Mouse (Mus musculus): Measurements from ENCODE around the gene Ube2q1. TPM values are rescaled to one million over a fixed set of nuclear protein-coding genes. Genes with fewer than 3 reads are reported as not detected.

Ube2q1 gene
- total and polyA plus RNA-seq, 2 experiments from 2014 or later = 9.9 to 71.9 TPM

DNA sequence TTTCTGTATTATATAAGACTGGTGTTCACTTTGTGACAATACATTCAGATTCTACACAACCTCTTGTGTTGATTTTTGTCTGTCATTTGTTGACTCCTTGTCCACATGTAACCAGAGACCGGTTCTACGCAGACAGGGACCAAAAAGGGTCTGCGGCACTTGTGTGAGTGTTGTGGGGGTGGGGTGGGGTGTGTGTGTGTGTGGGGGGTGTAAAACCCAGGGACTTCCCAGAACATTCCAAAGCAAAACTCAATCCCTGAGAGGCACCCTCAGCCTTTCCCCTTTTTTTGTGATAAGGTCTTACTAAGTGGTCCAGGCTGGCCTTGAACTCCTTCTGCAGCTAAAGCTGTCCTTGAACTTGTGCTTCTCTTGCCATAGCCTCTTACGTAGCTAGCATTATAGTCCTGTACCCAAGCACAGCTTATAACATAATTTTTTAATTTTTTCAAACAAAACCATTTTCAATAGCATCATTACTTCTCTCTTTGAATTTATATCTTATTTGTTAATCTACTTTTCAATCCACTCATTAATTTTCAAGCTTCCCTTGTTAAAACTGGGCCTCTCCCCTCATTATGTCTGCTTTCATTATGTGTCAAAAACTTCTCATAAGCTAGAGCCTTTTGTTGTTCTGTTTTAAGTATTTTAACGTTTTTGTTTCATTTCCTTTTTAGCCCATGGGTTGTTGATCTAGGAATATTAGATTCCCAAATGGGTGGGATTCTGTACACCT is 27.5 kb downstream of the Ube2q1 start:
- ATAC-seq (no peak), DNase-seq (no peak)
- no peaks in the 10 kb centered on the region for H3K27me3 ChIP-seq (ENCODE audit: insufficient read depth, low read length)
- H3K4me2 ChIP-seq (ENCODE audit: low read depth) = no peak overlapping the region
- H3K9ac ChIP-seq = no peak overlapping the region
- no peaks in the 10 kb centered on the region for H3K4me1 ChIP-seq (ENCODE audit: insufficient read depth)
- no peaks in the 10 kb centered on the region for H3K9me3 ChIP-seq (ENCODE audit: low read length)
- 73% methylated on average over 5 of the region's 5 CpGs for WGBS
- TF ChIP-seq CTCF (IDR thresholded peaks at IDR 0.05; ENCODE audit: low read depth) = no peak
- no peaks in the 10 kb centered on the region for H3K36me3 ChIP-seq (ENCODE audit: insufficient read depth)
- H3K4me3 ChIP-seq (ENCODE audit: low read depth, low read length) = no peak overlapping the region
- H3K27ac ChIP-seq (ENCODE audit: low read depth, low read length) = no peak overlapping the region

- Histone ChIP-seq H3K27ac (ENCODE audit: low read depth, low read length) (no peak overlapping the region), H3K4me1 (ENCODE audit: insufficient read depth) (no peaks in the 10 kb centered on the region), H3K4me3 (ENCODE audit: low read depth, low read length) (no peak overlapping the region), H3K9me3 (ENCODE audit: low read length) (no peaks in the 10 kb centered on the region), H3K36me3 (ENCODE audit: insufficient read depth) (no peaks in the 10 kb centered on the region), H3K4me2 (ENCODE audit: low read depth) (no peak overlapping the region), H3K9ac (no peak overlapping the region), H3K27me3 (ENCODE audit: insufficient read depth, low read length) (no peaks in the 10 kb centered on the region)
- WGBS = 51% methylated on average over 3 of the region's 3 CpGs
- TF ChIP-seq CTCF (IDR thresholded peaks at IDR 0.05; ENCODE audit: low read depth) = no peak
- ATAC-seq (no peak), DNase-seq (no peak)
Measured at GRCm38 (mm10) chr3:89801507-89801847, 28.1 kb downstream of the Ube2q1 start.

DNA sequence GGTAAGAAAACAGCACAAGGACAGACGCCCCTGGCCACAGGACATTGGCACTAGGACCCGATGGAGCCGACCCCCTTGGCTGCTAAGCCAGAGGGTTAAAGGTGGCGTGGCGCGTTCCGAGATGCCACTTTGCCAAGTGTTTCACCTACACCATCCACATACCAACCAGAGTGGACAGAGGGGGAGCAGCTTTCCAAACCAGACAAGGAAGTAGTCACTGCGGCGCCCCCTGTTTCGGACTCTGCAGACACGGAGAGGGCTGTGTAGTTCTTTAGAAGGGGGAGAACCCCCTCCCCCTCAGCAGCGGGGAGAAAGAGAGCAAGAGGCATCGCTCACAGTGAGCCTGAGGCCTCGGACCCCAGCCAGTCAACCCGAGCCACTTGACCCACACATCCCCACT is 29.5 kb downstream of the Ube2q1 start:
- Histone ChIP-seq H3K4me3 (ENCODE audit: low read depth, low read length) (no peak overlapping the region), H3K27ac (ENCODE audit: low read depth, low read length) (no peak overlapping the region), H3K4me2 (ENCODE audit: low read depth) (no peak overlapping the region), H3K4me1 (ENCODE audit: insufficient read depth) (no peaks in the 10 kb centered on the region), H3K9ac (no peak overlapping the region), H3K27me3 (ENCODE audit: insufficient read depth, low read length) (no peaks in the 10 kb centered on the region), H3K9me3 (ENCODE audit: low read length) (no peaks in the 10 kb centered on the region), H3K36me3 (ENCODE audit: insufficient read depth) (no peaks in the 10 kb centered on the region)
- WGBS = 68% methylated on average over 14 of the region's 15 CpGs
- TF ChIP-seq CTCF (IDR thresholded peaks at IDR 0.05; ENCODE audit: low read depth) = no peak
- no peak for ATAC-seq
- DNase-seq = no peak

DNA sequence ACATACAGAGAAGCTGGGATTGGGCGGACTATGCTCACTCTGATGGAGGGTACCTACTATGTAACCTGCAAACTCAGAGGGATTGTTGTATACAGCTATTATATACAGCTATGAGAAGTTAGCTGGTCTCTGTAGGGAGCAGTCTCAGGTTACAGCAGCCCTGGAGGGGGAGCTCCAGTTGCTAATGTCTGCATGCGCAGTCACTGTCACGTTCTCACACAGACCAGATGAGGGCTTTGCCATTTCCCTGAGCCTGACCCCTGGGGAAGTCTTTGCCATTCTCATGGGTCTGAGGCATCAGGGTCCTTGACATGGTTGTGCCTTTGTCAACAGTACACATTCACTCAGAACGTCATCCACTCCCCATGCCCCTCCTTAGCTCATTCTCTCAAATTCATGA is 31.8 kb downstream of the Ube2q1 start:
- no peak for TF ChIP-seq CTCF (IDR thresholded peaks at IDR 0.05; ENCODE audit: low read depth)
- DNase-seq (no peak), ATAC-seq (no peak)
- Histone ChIP-seq H3K36me3 (ENCODE audit: insufficient read depth) (no peaks in the 10 kb centered on the region), H3K9ac (no peak overlapping the region), H3K4me2 (ENCODE audit: low read depth) (no peak overlapping the region), H3K4me3 (ENCODE audit: low read depth, low read length) (no peak overlapping the region), H3K27me3 (ENCODE audit: insufficient read depth, low read length) (no peaks in the 10 kb centered on the region), H3K4me1 (ENCODE audit: insufficient read depth) (no peaks in the 10 kb centered on the region), H3K27ac (ENCODE audit: low read depth, low read length) (no peak overlapping the region), H3K9me3 (ENCODE audit: low read length) (no peaks in the 10 kb centered on the region)
- WGBS = 78% methylated on average over 4 of the region's 4 CpGs

DNA sequence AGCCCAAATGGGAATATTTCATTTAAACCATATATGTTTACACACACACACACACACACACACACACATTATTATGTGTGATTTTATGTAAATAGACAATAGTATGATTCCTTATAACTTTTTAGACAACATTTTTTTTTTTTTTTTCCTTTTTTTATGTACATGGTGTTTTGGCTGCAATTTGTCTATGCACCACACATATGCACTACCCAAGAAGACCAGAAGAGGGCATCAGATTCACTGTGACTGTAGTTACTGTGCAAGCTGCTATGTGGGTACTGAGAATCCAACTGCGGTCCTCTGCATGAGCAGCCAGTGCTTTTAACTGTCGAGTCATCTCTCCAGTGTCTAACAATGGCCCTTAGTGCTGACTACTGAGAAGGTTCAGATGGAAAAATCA is 33.3 kb downstream of the Ube2q1 start:
- Histone ChIP-seq H3K4me1 (ENCODE audit: insufficient read depth) (no peaks in the 10 kb centered on the region), H3K4me3 (ENCODE audit: low read depth, low read length) (no peak overlapping the region), H3K9me3 (ENCODE audit: low read length) (0 out of 2 replicates have a peak, but pooled peaks cover 4% of the 10 kb centered on the region), H3K9ac (no peak overlapping the region), H3K27ac (ENCODE audit: low read depth, low read length) (no peak overlapping the region), H3K36me3 (ENCODE audit: insufficient read depth) (no peaks in the 10 kb centered on the region), H3K4me2 (ENCODE audit: low read depth) (no peak overlapping the region), H3K27me3 (ENCODE audit: insufficient read depth, low read length) (no peaks in the 10 kb centered on the region)
- ATAC-seq = no peak
- no peak for TF ChIP-seq CTCF (IDR thresholded peaks at IDR 0.05; ENCODE audit: low read depth)
- 89% methylated on average over 2 of the region's 2 CpGs for WGBS
- DNase-seq = no peak

DNA sequence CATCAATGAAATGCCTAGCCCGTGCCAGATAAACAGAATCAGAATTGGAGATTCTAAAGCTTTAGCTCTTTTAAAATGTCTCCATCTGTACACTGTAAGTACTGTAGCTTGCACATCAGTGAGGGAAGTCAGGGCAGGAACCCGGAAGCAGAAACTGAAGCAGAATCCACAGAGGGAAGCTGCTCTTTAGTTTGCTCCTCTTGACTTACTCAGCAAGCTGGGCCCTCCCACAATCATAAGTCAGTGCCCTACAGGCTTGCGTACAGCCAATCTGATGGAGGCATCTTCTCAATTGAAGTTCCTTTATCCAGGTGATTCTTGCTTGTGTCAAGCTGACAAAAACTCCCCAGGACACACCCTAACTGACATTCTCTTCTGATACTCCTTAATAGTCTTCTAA is 33.8 kb downstream of the Ube2q1 start:
- no peak for ATAC-seq
- Histone ChIP-seq H3K9me3 (ENCODE audit: low read length) (0 out of 2 replicates have a peak, but pooled peaks cover 4% of the 10 kb centered on the region), H3K9ac (no peak overlapping the region), H3K4me3 (ENCODE audit: low read depth, low read length) (no peak overlapping the region), H3K27ac (ENCODE audit: low read depth, low read length) (no peak overlapping the region), H3K4me1 (ENCODE audit: insufficient read depth) (no peaks in the 10 kb centered on the region), H3K4me2 (ENCODE audit: low read depth) (no peak overlapping the region), H3K27me3 (ENCODE audit: insufficient read depth, low read length) (no peaks in the 10 kb centered on the region), H3K36me3 (ENCODE audit: insufficient read depth) (no peaks in the 10 kb centered on the region)
- no peak for DNase-seq
- 91% methylated on average over 3 of the region's 3 CpGs for WGBS
- no peak for TF ChIP-seq CTCF (IDR thresholded peaks at IDR 0.05; ENCODE audit: low read depth)

DNA sequence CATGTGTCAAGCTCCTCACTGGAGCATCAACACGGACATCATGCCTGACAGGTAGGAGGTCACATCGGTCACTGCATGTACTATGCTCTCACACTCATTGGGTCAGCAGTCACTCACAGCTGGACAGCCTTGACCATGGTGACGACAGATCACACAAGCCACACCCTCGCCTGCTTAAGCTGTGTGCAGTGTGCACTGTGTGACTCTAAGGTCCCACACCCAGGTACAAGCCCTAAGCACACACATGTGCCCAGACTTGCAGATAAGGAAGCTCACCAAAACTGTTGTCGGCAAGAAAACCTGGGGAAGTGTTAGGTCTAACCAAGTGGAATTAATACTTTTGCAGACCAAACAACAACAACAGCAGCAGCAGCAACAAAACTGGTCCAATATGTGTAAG is 34.5 kb downstream of the Ube2q1 start:
- Histone ChIP-seq H3K4me2 (ENCODE audit: low read depth) (no peak overlapping the region), H3K4me1 (ENCODE audit: insufficient read depth) (no peaks in the 10 kb centered on the region), H3K36me3 (ENCODE audit: insufficient read depth) (no peaks in the 10 kb centered on the region), H3K27me3 (ENCODE audit: insufficient read depth, low read length) (no peaks in the 10 kb centered on the region), H3K4me3 (ENCODE audit: low read depth, low read length) (no peak overlapping the region), H3K27ac (ENCODE audit: low read depth, low read length) (no peak overlapping the region), H3K9ac (no peak overlapping the region), H3K9me3 (ENCODE audit: low read length) (0 out of 2 replicates have a peak, but pooled peaks cover 4% of the 10 kb centered on the region)
- TF ChIP-seq CTCF (IDR thresholded peaks at IDR 0.05; ENCODE audit: low read depth) = no peak
- 82% methylated on average over 5 of the region's 5 CpGs for WGBS
- DNase-seq = no peak
- ATAC-seq = no peak
